Mouse (Mus musculus): ENCODE results near the gene Gm6899.

GRCm38 (mm10) chr11:26551551-26551950 lies 41.5 kb upstream of the Gm6899 start:
- no peak for TF ChIP-seq ZC3H11A (IDR thresholded peaks at IDR 0.05; ENCODE audit: borderline replicate concordance, low read depth, low read length)
- no peak for TF ChIP-seq CHD2 (IDR thresholded peaks at IDR 0.05; ENCODE audit: low read depth, low read length)
- no peak for TF ChIP-seq MAFK (IDR thresholded peaks at IDR 0.05; ENCODE audit: insufficient read depth, low read depth, low read length)
- TF ChIP-seq ZNF384 (IDR thresholded peaks at IDR 0.05; ENCODE audit: low read depth, low read length): no peak
- no peak for TF ChIP-seq HCFC1 (IDR thresholded peaks at IDR 0.05; ENCODE audit: borderline replicate concordance, insufficient read depth, low read length)

Measured in ES-E14 (cell line).